Mouse (Mus musculus): Measurements from ENCODE around the gene Ripk1.
A peak's percentile ranks its signal among the peaks of the same experiment; 100 is the strongest.

The Ripk1 gene

DNA sequence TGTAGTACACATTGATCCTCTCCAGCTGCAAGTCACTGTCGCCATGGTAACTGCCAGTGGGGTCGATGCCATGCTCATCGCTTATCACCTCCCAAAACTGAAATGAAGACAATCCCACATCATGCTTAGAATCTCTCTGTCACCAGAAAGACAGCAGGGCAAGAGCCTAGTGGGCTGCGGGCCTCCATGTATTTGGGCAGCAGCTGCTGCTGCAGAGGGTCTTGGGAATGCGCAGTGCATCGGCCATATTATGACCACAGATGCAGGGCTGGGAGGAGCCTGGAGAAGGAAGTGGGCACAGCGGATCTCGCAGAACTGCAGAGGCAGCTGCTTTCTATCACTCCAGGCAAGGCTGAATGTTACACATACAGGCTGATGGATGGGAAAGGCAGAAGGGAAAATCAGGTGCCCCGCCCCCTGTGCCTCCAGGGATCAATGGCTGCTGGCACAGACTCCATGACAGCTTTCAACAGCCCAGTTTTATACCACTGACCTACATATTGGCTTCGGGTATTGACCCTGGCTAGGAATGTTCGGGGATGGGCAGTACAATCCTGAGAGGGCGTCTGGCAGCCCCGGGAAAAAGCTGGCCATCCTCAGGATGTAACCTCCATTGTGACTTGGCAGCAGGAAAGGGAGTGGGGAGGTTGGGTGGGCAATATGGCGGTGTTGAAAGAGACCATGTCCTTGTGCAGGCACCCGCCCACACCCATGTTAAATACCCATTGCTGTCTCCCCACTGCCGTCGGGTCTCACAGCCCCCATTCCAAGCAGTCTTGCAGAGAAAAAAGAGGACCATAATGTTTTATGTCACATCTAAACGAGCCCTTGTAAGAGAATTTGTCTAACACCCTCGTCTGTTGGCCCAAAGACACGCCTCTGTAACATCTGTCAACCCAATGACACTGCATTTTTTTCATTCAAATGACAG, 74.7 kb downstream of the Ripk1 start:
- DNase-seq (ENCODE audit: low spot score in 2 of 2), result peak in 1 of 2 experiments; percentile 56

DNA sequence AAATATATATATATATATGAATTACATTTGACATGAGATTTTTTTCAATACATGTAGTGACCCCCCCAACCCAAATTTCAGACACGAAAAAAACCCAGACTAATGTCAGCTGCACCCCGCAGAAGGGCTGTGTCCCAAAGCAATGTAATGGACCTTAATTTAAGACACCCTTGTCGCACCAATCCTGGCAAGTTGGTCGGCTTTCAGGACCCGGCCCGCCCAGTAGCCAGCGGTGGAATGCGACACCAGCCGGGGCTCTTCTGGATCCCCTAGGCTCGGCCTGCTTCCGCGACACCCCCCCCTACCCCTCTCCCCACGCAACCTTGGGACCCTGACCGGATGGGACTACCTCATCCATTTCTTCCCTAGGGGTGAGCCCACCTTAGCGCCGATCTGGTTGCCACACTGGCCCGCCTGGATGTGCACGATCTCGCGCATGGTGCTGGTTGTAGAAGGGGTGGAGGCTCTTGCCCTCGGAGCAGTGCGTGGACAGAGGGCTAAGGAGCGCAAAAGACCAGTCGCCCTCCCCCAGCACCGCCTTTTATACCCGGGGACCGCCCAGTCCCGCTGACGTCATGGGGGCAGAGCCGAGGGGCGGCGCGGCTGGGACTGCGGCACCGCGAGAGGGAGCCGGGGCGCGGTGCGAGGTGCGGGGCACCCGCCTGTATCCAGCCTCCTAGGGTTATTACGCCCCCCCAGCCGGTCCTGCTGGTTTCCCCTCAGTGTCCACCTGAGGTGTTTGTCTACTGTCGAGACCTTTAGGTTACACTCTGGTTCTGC, 75.5 kb downstream of the Ripk1 start, which contains the start of gene Tubb2a:
Tubb2a (minus strand) TSS at position 516 of the 780 bp plus-strand sequence.
- DNase-seq (ENCODE audit: low spot score in 2 of 2), result peak; percentile 73 to 91

DNA sequence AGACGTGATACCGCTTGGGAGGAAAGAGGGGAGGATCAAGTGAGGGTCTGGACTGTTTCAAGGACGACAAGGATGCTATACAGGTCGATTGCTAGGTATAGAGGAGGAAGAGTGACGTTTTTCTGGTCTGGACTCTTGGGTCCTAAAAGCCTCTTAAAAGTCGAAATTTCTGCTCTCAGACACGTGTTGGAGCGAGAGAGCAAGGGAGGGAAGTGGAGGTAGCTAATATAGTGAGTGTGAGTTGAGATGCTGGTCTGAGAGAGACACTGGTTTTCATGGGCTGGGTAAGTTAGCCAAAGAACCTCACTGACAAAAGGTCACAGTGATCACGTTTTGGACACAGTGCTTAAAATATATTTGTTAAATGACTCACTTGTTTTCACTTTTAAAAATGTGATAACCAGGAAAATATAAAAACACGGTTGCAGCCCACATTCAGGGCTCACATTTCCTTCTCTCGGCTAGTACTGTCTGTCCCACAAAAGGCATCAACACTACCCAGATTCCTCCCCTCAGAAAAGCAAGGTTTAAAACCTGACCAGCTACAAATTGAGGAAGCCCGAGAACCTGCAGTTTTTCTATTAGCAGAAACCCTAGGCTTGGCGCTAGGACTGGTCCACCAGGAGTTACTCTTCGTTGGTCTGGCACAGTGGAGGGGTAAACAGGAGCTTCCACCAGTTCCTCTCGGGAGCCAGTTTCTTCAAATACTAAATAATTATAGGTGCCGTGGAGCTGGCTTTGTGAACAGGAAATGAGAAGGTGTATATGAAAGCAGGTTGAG, 76.5 kb downstream of the Ripk1 start:
- no peak for DNase-seq (ENCODE audit: low spot score in 2 of 2)

DNA sequence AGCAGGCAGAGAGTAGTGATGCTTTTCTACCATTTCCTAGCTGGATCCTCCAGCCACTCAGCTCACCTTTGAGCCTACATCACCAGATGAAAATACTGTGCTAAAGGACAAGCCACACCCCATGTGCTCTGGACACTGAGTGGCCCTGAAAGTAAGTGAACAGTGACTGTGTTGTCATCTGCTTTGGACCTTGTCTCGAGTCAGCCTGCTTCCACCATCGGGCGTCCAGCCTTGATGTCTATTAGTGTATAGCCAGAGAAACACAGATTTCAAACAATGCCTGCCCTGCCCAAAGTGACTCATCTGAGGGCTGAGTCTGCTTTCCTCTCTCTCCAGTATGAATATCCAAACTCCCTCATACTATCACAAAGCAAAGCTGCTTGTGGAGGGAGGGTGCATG, 77.6 kb downstream of the Ripk1 start:
- DNase-seq (ENCODE audit: low spot score in 2 of 2), result no peak

DNA sequence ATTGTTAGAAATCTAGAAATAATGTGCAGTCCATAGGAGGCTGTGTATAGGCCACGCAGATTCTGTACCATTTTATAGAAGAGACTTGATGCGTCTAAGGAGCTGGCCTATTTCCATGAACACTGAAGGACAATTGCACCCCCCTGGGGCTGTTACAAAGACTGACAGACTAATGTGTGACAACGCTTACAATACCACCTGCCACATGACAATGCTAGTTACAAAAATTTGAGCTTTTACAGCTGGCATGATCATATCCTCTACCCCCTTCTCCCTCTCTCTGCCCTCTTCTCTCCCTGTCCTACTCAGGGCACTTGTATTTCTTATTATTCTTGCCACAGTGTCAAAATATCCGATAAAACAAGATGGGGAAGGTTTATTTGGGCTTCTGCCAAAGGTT, 79.8 kb downstream of the Ripk1 start:
- no peak for DNase-seq (ENCODE audit: low spot score in 2 of 2)

DNA sequence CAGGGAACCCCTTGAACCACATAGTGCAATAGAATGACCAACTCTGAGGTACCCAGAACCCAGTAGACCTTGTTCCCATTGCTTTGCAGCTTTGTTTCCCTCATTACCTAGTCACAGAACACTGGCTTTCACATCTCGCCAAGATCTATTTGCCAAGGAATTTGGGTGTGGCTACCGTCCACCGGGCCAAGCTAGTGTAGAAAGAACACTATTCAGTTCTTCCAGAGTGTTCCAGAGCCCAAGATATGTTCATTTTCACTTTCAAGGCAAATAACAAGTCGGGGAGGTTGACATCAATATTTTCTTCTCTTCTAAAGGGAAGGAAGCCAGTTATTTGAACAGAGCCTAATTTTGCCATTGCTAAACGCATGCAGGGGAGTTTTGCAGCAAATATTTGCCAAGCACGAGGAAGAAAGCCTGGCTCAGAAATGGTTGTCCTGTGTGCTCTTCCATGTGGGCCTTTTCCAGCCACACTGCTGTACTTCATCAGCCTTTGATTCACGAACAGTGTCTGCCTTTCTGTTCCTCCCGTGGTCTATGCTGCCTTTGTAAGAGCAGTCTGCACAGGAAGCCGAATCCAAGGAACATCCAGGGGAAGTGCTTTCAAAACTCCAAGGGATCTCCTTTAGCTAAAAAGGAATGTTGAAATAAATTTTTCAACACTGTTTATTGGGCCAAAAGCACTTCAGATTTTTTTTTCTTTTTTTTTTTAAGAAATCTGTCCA, 82.0 kb downstream of the Ripk1 start:
- no peak for DNase-seq (ENCODE audit: low spot score in 2 of 2)
